Mouse (Mus musculus) fat pad, adult 2 months (tissue): ENCODE results near the gene Igfbp1.
"Not testable (repeated sequence)": the region's sequence is repeated elsewhere in the genome, so short reads cannot be mapped to it uniquely, and the experiment has no call there.

ENCODE experiments used
- DNase-seq: peaks from one replicate; pipeline ENCODE4 v3.0.0-alpha.2; 2011; ENCODE audit warnings: low read depth, low spot score; ENCODE audit errors: extremely low read depth

The Igfbp1 gene

GRCm38 (mm10) chr11:7194432-7195311 lies 2.9 kb upstream of the Igfbp1 start:
- no peak for DNase-seq

DNA sequence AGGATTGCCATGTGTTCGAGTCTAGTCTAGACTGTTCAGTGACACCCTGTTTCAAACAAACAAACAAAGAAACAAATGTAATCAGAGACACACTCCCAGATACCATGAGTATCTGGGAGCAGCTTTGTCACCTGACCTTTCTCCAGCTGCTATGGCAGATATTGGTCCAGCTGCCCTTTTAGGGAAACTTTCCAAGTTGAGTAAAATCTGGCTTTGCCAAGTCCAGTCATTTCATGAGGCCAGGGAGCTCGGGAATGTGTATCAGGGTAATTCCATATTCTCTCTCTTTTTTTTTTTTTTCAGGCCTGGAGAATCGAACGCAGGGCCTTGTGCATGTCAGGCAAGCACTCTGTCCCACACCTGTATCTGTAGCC lies 2.3 kb upstream of the Igfbp1 start:
- no peak for DNase-seq

DNA sequence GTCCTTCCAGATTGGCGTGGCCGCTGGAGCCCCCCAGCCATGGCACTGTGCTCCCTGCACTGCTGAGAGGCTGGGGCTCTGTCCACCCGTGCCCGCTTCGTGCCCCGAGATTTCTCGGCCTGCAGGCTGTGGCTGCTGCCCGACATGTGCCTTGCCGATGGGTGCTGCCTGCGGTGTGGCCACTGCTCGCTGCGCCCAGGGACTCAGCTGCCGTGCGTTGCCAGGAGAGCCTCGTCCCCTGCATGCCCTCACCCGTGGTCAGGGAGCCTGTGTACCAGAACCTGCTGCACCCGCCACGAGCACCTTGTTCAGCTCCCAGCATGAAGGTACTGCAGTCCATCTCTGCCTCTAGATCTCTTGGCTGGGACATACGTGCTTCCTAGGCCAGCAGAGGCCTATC lies 424 bp downstream of the Igfbp1 start:
- DNase-seq, result no peak

GRCm38 (mm10) chr11:7198481-7199256 lies 1.1 kb downstream of the Igfbp1 start:
- DNase-seq, result no peak

DNA sequence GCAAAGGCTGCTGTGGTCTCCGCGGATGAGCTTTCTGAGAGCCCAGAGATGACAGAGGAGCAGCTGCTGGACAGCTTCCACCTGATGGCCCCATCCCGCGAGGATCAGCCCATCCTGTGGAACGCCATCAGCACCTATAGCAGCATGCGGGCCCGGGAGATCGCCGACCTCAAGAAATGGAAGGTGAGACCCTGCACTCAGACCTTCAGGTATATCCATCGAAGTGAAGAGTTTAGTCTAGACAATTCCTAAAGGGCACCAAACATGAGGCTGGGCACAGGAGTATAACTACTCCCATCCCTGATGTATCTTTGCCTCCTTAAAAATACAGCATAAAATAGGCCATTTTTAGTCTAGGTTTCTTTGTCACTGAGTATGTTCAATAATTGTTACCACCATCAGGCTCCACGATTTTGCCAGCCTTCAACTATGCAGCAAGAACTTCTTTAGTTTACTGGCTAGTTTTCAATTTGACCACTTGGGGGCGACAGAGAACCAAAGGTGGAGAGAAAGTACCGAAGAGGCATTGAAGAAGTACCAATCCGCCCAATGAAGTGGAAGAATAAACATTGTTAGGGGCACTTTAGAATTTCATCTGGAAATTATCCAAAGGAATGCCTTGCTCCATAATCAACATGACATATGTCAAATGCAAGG lies 2.3 kb downstream of the Igfbp1 start:
- DNase-seq, result no peak

GRCm38 (mm10) chr11:7200393-7200783 lies 2.8 kb downstream of the Igfbp1 start:
- DNase-seq, result no peak

GRCm38 (mm10) chr11:7202206-7202605 lies 4.6 kb downstream of the Igfbp1 start:
- DNase-seq, result no peak

GRCm38 (mm10) chr11:7203846-7204245 lies 6.3 kb downstream of the Igfbp1 start:
- no peak for DNase-seq

GRCm38 (mm10) chr11:7210343-7210742 lies 12.8 kb downstream of the Igfbp1 start:
- DNase-seq, result no peak

DNA sequence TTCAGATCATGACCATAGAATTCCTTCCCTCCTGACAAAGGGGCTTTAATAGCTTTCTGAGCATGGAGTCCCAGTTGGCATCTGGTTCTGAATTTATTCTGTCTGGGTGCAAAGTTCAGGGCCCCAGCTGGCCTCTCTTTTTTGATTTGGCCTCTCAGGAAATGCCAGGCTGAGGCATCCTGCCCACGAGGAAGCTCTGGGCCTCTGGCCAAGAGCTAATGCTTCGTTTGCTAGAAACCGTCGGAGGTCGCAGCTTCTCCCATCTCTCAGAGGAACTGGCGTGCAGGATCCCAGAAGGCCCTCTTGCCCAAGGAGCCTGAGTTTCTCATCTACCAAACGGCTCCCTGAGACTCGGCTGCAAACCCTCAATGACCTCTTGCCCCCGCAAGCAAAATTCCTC lies 13.6 kb downstream of the Igfbp1 start:
- DNase-seq, result no peak

GRCm38 (mm10) chr11:7212126-7212798 lies 14.7 kb downstream of the Igfbp1 start:
- no peak for DNase-seq

GRCm38 (mm10) chr11:7213161-7213500 lies 15.5 kb downstream of the Igfbp1 start:
- no peak for DNase-seq

DNA sequence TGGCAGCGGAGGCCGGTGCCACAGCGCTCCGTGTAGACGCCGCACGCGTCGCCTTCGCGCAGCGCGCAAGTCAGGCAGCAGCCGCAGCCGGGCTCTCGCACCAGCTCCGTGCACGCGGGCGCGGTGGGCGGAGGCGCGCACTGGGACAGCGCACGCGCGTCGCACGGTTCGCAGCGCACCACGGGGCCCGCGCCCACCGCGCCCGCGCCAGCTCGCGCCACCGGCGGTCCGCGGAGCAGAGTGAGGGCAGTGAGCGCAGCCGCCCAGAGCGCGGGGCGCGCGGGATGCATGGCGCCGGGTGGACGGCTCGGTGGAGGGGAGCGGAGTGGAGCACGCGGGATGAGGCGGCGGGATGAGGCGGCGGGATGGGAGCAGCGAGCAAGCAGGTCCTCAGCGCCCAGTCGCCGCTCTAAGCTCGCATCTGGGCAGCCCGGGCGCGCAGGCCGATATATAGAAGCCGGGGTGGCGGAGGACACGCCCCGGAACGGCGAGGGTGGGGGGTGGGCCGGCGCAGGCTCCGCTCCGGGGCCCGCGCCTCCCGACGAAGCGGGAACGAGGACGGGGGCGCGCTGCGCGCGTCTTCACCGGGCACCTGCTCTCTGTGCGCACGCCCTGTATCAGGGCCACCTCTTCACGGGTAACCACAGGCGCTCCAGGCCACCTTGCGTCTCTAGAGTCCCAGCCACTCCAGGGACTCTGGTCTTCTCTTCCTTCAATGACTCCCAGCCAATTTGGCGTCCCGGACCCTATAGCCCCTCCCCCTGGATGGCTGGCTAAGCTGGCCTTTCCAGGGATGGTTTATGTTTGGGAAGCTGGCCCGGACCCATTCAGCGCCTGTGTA lies 16.1 kb downstream of the Igfbp1 start, which contains the start of gene Igfbp3:
Gene Igfbp3 (minus strand): TSS at position 423 of the 841 bp plus-strand sequence.
- no peak for DNase-seq

DNA sequence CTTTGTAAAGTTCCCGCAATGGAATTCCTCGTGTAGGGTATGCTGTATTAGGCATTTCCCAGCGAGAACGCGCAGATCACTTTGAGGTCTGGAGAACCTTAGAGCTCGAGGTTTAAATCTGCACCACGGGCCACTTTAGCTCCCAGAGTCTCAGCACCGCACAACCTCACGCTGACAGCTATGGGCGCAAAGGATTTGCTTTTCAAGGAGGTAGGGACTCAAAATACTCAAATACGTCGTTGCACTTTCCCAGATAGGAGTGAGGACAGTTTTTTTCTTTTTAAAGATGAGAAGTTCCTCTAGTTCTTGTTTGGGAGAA lies 16.7 kb downstream of the Igfbp1 start:
- no peak for DNase-seq

DNA sequence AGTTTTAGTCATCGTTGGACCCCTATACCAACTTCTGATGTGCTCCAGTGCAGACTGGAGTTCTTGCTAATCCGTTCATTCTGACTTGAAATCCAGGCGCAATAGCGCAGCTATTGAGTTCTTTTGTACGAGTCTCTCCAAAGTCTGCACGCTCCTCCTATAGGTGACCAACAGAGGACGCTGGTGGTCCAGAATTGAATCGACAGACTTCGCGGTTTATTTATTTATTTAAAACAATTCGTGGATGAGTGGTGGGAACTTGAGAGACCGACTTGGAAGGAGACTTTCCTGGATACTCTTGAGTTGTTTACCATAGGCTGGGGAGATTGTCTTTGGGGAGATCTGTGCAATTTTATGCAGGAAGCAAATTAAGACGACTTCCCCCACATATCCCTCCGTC lies 17.2 kb downstream of the Igfbp1 start:
- no peak for DNase-seq

DNA sequence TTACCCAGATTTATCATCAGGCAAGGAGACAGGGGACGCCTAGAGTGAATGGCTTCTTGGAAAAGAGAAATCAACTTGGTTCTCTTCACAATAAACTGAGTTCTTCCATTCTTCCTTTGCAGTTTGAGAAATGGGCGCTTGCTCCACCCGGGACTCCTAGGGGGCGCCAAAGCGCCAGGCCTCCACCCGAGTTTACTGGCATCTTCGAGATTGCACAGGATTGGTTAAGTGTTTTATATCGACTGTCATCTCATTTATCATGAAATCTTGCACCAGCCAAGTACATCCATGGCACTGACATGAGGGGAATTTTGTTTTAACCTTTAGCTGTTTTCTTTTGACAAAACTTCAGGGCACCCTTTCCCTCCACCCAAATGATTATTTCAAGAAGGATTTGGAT lies 18.1 kb downstream of the Igfbp1 start:
- no peak for DNase-seq

DNA sequence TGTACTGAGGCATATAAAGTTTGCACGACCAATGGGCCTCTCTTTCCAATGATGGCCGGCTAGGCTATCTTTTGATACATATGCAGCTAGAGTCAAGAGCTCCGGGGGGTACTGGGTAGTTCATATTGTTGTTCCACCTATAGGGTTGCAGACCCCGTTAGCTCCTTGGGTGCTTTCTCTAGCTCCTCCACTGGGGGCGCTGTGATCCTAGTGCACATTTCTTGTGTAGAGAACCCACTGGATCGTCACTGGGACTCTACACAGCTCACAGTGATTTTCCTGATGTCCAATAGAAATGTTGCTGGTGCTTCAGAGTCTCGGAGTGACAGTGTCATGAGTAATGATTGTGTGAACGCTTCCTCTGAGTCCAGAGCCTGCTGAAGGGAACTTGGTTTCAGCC lies 24.2 kb downstream of the Igfbp1 start:
- not testable (repeated sequence) for DNase-seq

GRCm38 (mm10) chr11:7226200-7226599 lies 28.6 kb downstream of the Igfbp1 start:
- no peak for DNase-seq

DNA sequence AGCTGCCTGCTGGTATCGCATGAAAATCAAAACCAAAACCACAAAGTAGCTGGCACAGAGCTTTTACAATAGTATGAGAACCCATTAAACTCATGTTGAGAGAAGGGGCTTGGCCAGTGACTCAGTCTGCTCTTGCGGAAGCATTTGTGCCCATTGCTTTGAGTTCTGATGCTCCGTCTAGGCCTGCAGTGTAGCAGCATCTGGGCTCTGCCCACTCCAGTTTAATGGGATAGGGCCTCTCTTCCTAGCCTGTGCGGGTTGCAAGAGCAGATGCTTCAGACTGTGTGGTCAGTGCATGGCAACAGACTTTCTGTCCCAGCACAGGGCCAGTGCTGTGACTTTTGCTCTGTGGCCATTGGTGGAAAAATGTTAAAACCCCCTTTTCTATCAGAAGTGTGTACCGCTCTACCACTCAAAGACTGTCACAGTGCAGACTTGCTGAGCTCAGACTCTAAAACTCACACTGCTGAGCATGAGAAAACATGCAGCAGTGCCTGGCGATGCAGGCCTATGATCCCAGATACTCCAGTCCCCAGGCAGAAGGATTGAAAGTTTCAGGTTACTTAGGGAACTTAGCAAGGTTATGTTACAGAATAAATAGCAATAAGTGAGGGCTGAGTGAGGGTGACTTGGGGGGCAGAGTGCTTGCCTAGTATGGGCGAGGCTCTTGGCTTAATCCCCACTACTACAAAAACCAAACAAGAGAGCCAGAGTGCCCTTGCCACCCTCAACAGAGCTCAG lies 29.4 kb downstream of the Igfbp1 start:
- DNase-seq, result no peak

- no peak for DNase-seq
Measured at GRCm38 (mm10) chr11:7228107-7228506, 30.5 kb downstream of the Igfbp1 start.
